Mouse (Mus musculus) brain, embryonic 18.5 days (tissue): ENCODE measurements at regions not wholly inside any gene's neighbourhood (a gene's known extent, or its start where the extent isn't known, plus 50 kb on each side); places are given as distances from the start of the nearest gene placed in this dataset.

Experiments
- DNase-seq: peaks from one replicate; pipeline ENCODE4 v3.0.0-alpha.2; 2012; ENCODE audit warnings: low read depth, low spot score

DNA sequence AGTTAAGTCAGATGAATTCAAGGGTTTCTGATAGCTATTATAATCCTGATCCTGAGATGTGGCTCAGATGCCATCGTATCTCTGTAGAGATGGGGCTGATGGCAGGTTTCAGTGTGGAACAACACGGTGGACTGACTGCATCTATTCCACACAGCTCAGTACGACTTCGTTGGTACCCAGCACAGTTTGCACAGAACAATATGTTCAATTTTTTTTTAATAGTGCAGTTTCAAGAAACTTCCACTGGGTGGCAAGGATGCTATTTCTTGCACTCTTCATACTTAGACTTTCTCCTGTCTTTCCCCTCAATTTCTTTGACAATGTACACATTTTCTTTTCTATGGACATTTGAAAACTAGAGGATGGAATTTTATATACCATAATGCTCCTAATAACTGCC, 278.6 kb upstream of the Btbd3 start:
- DNase-seq, result no peak

DNA sequence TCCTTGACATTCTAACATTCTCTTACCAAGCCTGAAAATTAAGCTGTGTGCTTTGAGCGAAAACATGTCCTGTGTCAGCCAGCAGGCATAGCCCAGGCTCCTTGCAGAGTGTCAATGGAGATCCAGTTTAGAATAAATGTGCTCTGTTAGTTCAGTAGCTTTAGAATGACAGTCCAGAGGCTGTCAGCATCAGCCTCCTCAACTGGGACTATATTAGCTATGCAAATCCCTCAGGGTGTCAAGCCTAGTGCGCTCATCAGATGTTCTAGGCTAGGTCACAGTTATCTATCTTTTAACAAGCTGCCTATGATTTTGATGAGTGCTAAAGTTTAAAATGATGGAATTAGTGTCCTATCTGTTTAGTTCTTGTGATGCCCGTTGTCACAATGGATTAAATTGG, 281.7 kb upstream of the Btbd3 start:
- DNase-seq, result no peak

DNA sequence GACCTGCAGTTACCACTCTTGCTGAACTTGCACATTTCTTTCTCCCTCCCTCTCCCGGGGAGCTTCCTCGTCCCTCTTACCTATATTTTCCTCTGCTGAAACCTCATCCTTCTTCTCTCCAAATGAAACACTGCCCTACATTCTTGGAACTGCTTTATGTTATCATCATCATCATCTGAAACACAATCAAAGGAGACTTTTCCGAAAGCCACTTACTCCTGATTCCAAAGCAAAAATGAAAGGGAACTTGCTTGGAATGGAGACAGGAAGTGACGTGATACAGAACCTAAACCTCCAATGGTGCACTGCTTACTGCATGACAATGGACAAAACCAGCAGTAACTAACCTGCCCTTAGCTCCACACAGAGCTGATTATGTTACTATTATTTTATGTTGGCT, 287.2 kb upstream of the Btbd3 start:
- DNase-seq, result no peak

DNA sequence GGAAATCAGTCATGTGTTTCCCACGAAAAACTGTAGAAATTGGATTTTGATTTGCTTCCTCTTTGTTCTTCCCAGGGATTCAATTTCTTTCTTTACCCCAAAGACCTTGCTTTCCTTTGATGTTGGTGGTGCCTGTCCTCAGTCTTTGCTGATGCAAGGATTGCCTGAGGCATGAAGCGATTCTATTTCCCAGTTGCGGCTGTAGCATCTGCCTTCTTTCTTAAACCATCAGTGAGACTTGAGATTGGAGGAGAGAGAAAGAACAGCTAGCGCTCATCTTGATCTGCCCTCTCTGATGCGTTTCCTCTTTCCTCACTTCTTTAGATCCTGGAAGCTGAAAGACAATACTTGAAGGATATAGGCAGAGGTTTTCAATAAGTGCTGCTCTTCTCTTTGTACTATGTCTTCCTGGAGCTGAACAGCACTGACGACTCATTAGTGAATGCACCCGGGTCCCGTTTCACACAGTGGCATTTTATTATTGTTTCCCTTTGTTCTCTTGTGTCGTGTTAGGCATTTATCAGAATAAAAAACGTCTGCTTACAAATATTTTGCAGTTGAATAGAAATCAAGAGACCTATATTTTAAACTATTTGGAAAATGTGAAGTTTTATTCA, 289.8 kb upstream of the Btbd3 start:
- no peak for DNase-seq

DNA sequence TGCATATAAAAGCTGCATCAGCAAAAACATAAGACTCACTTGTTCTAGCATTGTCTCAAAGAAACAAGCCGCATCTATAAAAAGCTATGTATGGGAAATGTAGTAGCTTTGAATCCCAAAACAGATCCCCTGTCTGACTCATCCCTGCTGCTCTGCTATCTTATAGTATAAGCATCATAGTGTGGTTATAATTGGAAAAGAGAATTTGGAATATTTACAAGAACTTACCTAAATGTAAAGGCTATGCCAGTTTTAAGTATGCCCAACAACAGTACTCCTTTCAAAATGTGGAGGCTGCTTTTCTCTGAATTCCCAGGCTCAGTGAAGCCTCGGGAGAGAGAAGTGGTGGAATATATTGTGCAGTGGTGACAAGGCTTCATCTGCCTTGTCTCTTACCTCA, 301.5 kb upstream of the Btbd3 start:
- DNase-seq, result no peak

DNA sequence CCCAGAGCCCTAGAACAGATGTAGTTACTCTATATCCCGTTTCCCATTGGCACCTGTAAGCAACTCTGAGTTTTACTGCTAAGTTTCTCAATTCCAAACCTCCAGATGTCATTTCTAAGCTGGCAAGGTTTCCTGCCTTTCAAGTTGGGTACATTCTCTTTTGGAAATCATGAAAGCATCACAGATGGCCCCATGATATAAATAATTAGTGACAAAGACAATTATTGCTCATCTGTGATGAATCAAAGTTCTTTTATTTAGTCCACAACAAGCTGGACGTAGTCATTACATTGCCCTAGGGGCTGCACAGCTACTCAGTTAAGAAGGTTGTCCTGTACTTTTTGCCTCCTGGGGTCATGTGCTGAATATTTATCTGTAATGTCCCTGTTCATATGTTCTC, 303.2 kb upstream of the Btbd3 start:
- DNase-seq, result no peak

DNA sequence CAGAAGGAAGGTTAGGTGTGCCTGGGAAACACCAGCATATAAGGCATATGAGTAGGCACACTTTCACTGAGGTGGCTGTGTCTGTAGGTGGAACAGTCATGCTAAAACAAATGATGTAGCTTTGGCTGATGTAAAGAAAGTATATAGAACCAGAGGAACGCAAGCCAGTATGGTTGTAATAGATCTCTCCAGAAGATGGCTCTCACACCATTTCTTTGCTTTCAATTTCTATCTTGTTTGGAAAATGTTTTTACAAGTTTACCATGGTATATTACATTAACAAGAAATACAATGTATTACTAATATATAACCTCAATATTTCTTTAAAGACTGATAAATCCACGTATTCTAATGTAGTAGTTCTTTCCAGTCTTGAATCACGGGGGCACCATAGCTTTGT, 304.4 kb upstream of the Btbd3 start:
- no peak for DNase-seq

DNA sequence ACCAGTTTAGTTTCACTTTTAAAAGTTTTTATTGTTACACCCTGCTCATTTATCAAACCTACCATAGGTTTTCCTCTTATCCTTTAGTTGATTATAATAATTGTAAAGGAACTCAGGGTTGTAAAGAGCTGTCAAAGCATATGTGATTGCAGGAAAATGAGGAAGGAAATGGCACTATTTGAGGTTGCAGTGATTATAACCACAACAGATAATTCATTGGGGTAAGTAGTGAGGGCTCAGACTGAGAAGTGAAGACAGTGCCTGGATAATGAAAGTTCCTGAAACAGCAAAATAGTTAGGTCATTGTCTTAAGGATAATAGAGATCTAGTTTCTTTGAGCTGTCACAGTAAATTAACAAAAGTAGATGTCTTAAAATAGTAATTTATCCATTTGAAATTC, 305.4 kb upstream of the Btbd3 start:
- no peak for DNase-seq

DNA sequence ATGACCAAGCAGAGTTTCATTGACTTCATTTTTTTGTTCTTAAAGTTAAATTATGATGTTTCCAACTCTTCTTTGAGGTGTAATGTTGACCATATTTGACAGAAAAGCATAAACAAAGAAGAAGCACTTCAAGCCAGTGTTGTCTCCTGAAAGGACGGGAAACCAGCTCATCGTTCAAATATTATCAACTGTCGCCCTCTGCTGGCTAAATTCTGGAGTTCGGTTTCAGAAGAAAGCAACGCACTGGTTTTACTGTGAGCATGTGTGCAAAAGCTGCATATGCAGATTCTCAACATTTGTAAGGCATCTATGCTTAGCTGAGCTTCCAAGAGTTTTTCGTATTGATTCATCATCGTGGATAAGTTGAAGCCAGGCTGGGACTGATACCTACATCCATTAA, 313.6 kb upstream of the Btbd3 start:
- peak; percentile 71 for DNase-seq

DNA sequence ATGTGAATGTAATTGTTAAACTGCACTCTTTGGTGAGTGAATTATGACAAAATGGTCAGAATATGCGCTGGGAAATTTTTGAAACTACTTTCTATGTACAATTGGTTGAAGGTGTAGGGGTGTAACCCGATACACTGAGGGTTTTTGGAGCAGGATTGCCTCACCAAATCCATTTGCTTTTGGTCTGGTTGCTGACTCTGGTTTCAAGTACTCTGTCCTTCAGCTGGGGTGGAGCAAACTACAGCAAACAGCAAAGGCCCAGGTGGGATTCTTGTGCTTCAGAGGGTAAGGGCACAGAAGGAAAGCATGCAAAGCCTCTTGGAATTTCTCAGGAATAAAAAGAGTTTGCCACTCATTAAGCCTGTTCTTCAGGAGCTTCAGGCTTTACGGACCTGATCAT, 316.8 kb upstream of the Btbd3 start:
- DNase-seq, result no peak

DNA sequence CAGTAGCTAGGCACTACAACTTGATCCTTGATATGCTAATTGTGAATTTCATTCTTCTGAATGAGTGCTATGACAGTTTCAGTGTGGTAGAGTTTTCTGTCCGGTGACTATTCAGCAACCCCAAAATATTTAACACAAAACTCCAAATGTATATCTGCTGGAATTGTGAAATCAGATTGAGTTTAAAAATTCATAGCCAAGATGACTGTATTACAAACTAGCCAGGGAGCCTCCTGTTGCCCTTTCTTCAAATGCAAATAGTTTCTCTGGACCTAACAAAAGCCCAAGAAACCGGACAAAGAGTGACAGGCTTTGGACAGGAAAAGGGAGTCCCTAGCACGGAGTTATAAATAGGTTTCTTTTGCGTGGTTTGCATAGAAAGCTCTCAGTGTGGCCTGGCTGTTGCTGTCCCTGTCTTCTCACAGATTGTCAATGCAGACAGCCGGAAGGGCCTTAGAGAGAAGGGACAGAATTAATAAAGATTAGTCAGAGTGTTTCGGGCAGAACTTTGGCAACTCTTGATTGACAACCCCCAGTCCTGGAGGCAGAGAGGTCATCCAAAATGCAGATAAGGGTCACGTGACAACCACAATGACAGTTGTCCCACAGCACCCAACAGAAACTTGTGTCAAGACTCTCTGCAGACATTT, 317.4 kb upstream of the Btbd3 start:
- no peak for DNase-seq

DNA sequence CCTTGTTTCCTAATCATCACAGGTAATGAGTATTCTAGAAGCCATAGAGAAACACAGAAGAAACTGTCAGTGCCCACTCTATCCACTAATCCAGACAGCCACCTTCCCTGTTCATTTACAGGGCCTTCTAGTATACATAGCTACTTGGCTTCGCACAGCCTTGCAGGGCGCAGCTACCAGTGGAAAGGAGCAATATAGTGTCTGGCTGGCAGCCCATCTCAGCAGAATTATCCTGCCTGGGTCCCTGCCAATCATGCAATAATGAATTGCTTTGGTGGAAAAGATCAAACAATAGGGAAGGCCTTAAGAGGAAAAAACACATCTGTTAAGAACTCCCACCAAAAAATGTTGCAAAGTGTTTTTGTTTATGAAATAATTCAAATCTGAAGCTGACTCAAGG, 319.8 kb upstream of the Btbd3 start:
- DNase-seq, result no peak

DNA sequence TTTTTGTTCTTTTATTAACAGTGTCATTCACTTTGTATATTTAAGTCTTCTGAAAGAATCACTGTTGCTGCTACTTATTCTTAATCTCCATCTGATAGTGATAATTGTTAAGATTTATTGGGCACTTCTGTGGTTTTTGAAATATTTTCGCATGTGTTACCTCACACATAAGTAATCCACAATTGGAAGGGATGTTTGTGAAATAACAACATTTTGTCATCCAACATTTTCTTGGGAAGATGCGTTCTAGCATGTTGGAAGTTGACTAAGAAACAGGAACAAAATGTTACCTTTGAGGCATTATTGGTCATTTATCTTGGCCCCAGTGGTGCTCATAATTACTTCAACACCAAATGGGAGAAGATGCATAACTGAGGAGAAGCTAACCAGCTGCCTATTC, 323.4 kb upstream of the Btbd3 start:
- no peak for DNase-seq

DNA sequence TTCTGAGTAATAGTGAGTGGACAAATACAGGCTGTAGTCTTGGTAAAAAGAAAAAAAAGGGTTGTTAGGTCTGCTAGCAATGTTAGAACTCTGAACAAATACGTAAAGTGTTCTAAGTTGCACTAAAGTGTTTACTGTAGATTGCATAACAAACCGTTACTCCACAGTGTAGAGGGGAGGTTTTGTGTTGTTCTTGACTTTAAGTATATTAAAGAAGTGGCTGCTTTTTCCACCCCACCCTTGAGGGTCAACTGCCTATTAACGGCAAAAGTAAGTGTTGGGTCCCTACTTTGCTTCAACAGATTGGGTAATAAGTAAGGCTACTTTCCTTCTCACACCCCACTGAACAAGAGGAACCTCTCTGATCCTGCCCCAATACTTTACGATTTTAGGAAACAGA, 323.9 kb upstream of the Btbd3 start:
- DNase-seq, result no peak

DNA sequence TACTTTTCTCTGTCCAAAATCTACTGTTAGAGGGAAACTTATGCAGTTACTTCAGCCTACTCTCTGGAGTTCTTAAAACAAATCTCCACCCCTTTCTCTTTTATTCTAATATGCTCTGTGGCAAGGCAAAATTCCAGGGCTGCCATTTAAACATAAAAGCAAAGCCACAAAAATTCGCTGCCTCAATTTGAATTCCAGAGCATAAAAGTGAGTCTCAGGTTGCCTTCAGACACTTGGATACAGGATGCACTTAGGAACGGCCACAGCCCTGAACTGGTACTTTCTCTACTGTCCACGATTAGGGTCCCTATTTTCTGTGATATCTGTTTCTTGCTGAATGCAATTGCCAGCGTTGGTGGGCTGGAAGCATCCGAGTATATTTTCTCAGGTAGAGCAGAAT, 330.9 kb upstream of the Btbd3 start:
- no peak for DNase-seq

DNA sequence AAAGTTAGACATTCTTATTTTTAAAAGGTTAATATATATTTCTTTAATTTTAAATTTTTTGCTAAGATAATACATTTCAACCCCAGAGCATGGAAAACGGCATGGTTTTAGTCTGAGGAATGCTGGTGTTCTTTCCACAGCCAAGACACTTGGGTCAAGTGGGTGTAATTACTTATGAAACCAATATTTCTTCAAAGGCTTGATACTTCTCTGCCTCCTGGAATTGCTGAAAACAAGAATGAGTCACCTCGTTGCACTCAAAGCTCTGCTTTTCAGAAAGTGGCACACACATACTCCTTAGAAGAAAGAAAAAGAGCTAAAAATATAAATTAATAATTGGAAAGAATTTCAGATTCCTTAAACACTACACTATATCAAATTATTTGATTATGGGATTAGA, 331.8 kb upstream of the Btbd3 start:
- DNase-seq, result no peak

DNA sequence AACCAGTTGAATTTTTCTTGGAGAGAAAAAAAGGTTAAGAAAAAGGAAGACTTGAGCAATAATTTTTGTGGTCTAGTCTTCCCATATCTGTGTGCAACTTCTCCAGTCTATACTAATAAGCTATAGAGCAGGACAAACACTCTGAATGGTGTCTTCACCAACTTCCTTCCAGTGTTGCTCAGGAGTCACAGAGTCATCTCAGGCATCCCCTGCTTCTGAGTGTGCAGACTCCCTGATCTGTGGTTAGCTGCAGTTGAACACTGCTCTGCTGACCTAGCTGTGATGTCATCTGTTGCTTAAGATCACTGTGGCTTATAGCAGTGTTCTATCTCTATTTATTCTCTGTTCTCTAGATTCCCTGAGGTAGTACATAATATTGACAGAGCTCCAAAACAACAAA, 357.9 kb upstream of the Btbd3 start:
- DNase-seq, result no peak

DNA sequence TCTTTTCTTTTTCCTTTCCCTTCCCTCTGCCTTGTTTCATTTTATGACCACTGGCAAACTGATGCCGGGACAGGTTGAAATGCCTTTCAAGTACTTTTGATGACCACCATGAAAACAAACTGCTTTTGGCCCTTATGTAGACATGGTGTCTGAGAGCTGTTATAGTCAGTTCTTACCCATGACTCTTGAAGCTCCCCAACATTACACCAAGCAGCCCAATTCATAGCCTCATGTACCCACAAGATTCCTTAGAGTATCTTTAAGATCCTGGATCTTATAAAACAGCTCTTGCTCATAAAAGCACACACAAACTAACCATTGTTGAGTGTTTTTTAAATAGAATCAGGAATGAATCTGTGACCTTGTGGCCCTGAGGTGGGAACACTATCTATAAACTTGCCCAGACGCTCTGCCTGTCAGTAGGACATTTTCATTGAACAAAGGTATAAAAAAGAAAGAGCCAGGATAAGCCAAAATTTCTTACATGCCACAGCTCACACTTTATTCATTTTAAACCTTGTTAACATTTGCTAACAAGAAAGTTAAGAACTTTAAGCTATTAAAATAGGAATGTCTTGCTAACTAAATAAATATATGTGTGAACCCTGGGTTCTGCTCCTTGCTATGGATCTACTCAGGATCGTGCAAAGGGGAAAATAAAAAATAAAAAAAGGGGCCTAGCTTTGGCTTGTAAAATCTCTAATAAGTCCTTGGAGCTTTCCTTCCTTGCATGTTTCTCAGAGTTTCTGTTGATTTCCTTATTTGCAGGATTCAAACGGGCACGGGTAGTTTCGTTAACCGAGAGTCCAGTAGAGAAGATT, 375.9 kb upstream of the Btbd3 start:
- DNase-seq, result no peak

DNA sequence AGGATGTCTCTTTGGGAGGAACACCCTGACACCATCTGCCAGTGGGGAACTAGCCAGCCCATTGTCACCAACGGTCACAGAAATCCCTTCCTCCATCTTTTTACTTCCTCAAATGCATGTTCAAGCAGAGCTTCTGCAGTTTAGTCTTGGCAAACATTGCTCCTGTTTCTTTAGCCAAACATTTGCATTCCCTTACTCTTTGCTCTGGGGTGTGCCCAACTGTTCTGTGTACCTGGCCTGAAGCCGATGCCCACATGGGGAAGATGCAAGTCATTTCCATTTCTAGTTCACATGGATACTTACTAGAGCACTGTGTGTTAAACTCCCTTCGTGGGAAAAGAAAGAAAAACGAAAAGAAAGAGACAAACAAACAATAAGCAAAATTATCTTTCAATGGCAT, 386.7 kb upstream of the Btbd3 start:
- DNase-seq, result no peak

DNA sequence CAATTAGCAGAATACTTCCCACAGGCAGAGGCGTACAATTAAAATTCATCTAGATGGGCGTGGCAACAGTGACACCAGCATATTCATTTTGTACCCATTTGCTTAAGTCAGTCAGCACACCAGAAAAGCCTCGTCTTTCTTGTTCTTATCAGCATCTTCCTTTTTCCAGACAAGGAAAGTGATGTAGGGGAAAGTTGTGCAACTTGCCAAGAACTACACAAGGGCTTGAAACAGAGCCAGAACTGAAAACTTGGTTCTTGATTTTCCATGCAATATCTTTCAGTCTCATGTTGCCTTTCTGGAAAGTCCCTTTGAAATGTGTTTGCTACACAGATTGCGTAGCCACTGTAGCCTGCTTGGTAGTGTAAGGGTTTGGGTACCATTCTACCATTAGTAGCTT, 401.9 kb upstream of the Btbd3 start:
- DNase-seq, result no peak

DNA sequence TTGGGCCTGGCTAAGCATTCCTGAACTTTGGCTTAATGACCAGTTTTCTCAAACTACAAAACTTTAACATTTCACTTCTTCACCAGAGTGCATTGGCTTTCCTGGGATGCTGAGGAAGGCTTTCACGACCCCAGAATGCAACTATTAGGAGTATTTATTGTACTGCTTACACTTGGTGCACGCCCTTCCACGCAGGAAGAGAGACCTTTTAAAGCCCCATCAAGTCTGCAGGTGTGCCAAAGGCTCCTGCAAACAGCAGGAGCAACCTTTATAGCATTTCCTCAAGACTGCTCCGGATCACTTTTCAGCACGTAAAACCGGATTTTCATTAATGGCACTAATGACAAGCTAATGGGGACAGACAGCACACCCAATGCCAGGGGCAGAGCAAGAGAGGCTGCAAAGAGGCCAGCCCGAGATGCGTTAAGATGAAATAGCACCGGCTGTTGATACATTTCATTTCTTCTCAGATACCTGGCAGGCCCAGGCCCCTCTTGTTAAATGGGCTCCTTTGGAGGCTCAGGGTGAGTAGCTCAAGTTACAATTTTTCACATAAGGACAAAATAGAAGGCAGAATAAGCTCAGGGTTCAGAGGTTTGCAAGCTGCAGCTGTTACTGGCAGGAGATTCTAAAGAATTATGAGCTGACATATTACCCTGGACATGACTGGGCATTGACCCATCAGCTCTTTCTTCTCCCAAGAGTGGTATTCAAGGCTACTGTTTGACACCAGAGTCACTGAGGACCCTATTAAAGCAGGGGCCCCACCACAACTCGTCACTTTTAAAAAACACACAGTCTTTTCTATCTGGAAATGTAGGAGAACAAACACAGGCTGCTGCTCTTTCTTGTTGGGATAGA, 402.7 kb upstream of the Btbd3 start:
- DNase-seq, result no peak

DNA sequence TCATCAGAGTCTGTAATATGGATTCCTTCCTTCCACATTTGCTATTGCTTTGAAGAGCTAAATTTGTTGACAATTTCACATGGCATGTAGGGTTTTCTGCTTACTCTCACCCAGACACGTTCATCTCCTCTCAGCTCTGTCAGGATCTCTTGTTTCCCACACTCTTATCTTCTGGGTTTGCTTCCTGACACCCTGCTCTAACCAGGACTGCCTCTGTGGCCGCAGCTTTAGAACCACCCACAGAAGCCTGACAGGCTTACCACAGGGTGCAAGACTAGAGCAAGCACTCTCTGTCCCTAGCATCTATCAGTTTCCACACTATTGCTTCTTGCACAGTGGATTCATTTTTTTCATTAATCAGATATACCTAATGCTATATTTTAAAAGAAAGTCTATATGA, 408.5 kb upstream of the Btbd3 start:
- DNase-seq, result no peak
